Mouse (Mus musculus) intestine, embryonic 16.5 days (tissue): ENCODE results near the gene Adad2. TPM values are rescaled to one million over a fixed set of nuclear protein-coding genes. Genes with fewer than 3 reads are reported as not detected.

Experiments
- ATAC-seq: fragments of 200-750 bp; cut with Nextera tagmentation; 2 replicates; pipeline ENCODE4 v1.8.0; 2017; ENCODE audit warnings: moderate TSS enrichment, moderate library complexity
- H3K27ac ChIP-seq: fragments of 300-500 bp; sonication (generic); 2 replicates; pipeline ENCODE4 v1.5.1; 2014; ENCODE audit warnings: mild to moderate bottlenecking, low read length
- H3K27me3 ChIP-seq: fragments of 300-500 bp; sonication (generic); replicated peaks from 2 replicates; pipeline ENCODE4 v1.6.1; 2014; ENCODE audit warnings: low read length, control low read depth, mixed read lengths; ENCODE audit not compliant: control insufficient read depth, insufficient read depth
- H3K36me3 ChIP-seq: fragments of 300-500 bp; sonication (generic); 2 replicates; pipeline ENCODE4 v1.6.1; 2014; ENCODE audit warnings: low read length, control low read depth; ENCODE audit not compliant: control insufficient read depth, insufficient read depth
- H3K4me1 ChIP-seq: fragments of 300-500 bp; sonication (generic); 2 replicates; pipeline ENCODE4 v1.6.1; 2014; ENCODE audit warnings: low read length, control low read depth, mixed read lengths; ENCODE audit not compliant: control insufficient read depth, insufficient read depth
- H3K4me2 ChIP-seq: fragments of 300-500 bp; sonication (generic); 2 replicates; pipeline ENCODE4 v1.6.1; 2014; ENCODE audit warnings: low read depth, low read length, control low read depth
- H3K4me3 ChIP-seq: fragments of 300-500 bp; sonication (generic); 2 replicates; pipeline ENCODE4 v1.5.1; 2014; ENCODE audit warnings: mild to moderate bottlenecking, low read length
- H3K9ac ChIP-seq: fragments of 300-500 bp; sonication (generic); 2 replicates; pipeline ENCODE4 v1.6.1; 2014; ENCODE audit warnings: low read depth, low read length
- H3K9me3 ChIP-seq: fragments of 300-500 bp; sonication (generic); 2 replicates; pipeline ENCODE4 v1.6.1; 2016; ENCODE audit warnings: low read length, control low read depth; ENCODE audit not compliant: control insufficient read depth
- WGBS: fragments of 180-500 bp; shearing (Covaris S2); extraction: QIAGEN DNeasy Blood & Tissue Kit; methylation state at CpG from one replicate; pipeline ENCODE4 v1.1.7; 2014; 5-methylcytosine and 5-hydroxymethylcytosine counted together
- polyA plus RNA-seq: library from polyadenylated mRNA; unstranded; fragments of >200 nt; fragmentation: Nextera tagmentation; extraction: Ambion mirVana; gene quantifications from 2 replicates; pipeline ENCODE4 v1.2.1, GENCODE M21; 2015

Adad2 gene
- polyA plus RNA-seq, result 0.09 TPM in 1 of 2 replicates, not detected in the other

DNA sequence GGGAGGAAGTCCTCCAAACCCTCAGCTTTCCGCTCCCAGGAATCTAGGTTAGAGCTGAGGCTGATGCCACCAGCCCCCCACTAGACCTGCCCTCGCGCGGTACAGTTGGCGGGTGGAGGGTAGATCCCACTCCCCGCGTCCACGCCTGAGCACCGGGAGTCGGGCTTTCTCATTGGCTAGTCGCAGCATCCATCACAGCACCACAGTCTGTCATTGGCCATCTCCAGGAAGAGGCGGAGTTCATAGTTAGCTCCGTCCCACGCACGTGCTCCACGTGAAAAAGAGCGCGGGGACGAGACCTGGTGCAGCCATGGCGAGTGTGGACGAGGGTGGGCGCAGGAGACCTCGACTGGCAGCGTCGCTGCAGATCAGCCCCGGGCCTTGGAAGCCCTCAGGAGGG lies at the start of gene Adad2:
Gene Adad2 (plus strand): TSS at position 277 of the 400 bp plus-strand sequence.
- Histone ChIP-seq H3K27ac (no peak within 1 kb of the TSS), H3K9ac (no peak within 1 kb of the TSS), H3K4me3 (no peak within 1 kb of the TSS), H3K4me2 (no peak within 1 kb of the TSS), H3K36me3 (no peaks in the 10 kb centered on the region), H3K4me1 (no peaks in the 10 kb centered on the region), H3K9me3 (0 out of 2 replicates have a peak, but pooled peaks cover 10% of the 10 kb centered on the region), H3K27me3 (no peaks in the 10 kb centered on the region)
- WGBS, result 83% methylated on average over 26 of the region's 26 CpGs
- no peak for ATAC-seq

GRCm38 (mm10) chr8:119563849-119564251 lies 48.7 kb upstream of the Adad2 start:
- no peaks in the 10 kb centered on the region for H3K27me3 ChIP-seq
- H3K9ac ChIP-seq, result no peak overlapping the region
- no peaks in the 10 kb centered on the region; the same call in 1 of the 2 replicates for H3K4me1 ChIP-seq
- peaks cover 10% of the 10 kb centered on the region; the same call in 1 of the 2 replicates for H3K36me3 ChIP-seq
- H3K4me3 ChIP-seq, result no peak overlapping the region
- no peak for ATAC-seq
- WGBS, result 88% methylated on average over 14 of the region's 14 CpGs
- H3K27ac ChIP-seq, result no peak overlapping the region
- H3K9me3 ChIP-seq, result no peaks in the 10 kb centered on the region
- no peak overlapping the region for H3K4me2 ChIP-seq

GRCm38 (mm10) chr8:119566367-119566766 lies 46.2 kb upstream of the Adad2 start:
- Histone ChIP-seq H3K9ac (no peak overlapping the region), H3K4me1 (no peaks in the 10 kb centered on the region), H3K9me3 (no peaks in the 10 kb centered on the region), H3K36me3 (peaks cover 10% of the 10 kb centered on the region; the same call in 1 of the 2 replicates), H3K4me3 (no peak overlapping the region), H3K27me3 (no peaks in the 10 kb centered on the region), H3K4me2 (no peak overlapping the region), H3K27ac (no peak overlapping the region)
- no peak for ATAC-seq
- 78% methylated on average over 11 of the region's 11 CpGs for whole genome bisulfite sequencing

DNA sequence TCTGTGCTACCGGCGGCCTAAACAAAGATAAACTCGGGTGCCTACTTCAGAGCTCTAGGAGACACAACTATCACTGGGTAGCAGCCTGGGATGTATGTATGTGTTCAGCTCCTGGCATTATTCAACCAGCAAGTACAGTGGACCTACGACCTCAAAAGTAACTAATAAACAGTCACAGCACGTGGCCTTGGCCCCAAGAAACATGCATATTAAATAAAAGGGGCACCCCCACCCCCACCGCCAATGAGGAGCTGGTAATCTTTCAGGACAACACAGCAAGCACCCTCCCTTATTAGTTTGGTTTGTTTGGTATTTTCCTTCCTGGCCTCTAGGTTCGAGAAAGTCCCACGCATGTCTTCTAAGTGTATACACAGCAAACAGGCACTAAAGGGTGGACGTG lies 44.3 kb upstream of the Adad2 start:
- no peak overlapping the region for H3K9ac ChIP-seq
- H3K27me3 ChIP-seq, result no peaks in the 10 kb centered on the region
- peaks cover 10% of the 10 kb centered on the region; the same call in 1 of the 2 replicates for H3K36me3 ChIP-seq
- no peak overlapping the region for H3K27ac ChIP-seq
- no peak for ATAC-seq
- no peaks in the 10 kb centered on the region for H3K9me3 ChIP-seq
- 0 out of 2 replicates have a peak, but pooled peaks cover 2% of the 10 kb centered on the region for H3K4me1 ChIP-seq
- no peak overlapping the region for H3K4me3 ChIP-seq
- 86% methylated on average over 9 of the region's 9 CpGs for WGBS
- no peak overlapping the region for H3K4me2 ChIP-seq

GRCm38 (mm10) chr8:119568951-119569350 lies 43.6 kb upstream of the Adad2 start:
- Histone ChIP-seq H3K27me3 (no peaks in the 10 kb centered on the region), H3K9me3 (no peaks in the 10 kb centered on the region), H3K4me1 (peaks cover 7% of the 10 kb centered on the region; the same call in 1 of the 2 replicates), H3K36me3 (peaks cover 10% of the 10 kb centered on the region; the same call in 1 of the 2 replicates), H3K9ac (no peak overlapping the region), H3K4me3 (no peak overlapping the region), H3K4me2 (no peak overlapping the region), H3K27ac (no peak overlapping the region)
- WGBS, result 69% methylated on average over 7 of the region's 7 CpGs
- no peak for ATAC-seq

- no peaks in the 10 kb centered on the region for H3K27me3 ChIP-seq
- no peak overlapping the region for H3K4me3 ChIP-seq
- H3K36me3 ChIP-seq, result peaks cover 10% of the 10 kb centered on the region; the same call in 1 of the 2 replicates
- WGBS, result 33% methylated on average over 4 of the region's 4 CpGs
- H3K27ac ChIP-seq, result no peak overlapping the region
- H3K4me2 ChIP-seq, result no peak overlapping the region
- no peak for ATAC-seq
- H3K9ac ChIP-seq, result no peak overlapping the region
- no peaks in the 10 kb centered on the region for H3K9me3 ChIP-seq
- peaks cover 8% of the 10 kb centered on the region; the same call in 1 of the 2 replicates for H3K4me1 ChIP-seq
Observed at GRCm38 (mm10) chr8:119569881-119570280, 42.7 kb upstream of the Adad2 start.

DNA sequence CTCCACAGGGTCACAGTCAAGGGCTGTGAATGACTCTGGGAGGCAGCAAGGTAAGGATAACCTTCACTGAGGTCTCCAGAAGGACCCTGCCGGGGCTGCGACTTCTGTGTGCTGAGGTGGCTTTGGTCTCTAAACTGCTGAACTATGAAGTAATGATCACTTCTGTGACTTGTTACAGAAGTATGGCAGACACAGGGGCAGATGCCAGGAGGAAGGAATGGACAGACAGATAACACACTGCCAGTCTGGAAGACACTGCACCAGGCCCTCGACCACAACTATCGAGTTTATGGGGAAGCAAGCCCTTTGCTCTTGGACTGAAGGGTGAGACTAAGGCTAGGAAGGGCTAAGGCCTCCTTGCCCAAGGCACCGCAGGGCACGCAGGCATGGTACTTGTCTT lies 41.4 kb upstream of the Adad2 start:
- Histone ChIP-seq H3K4me2 (no peak overlapping the region), H3K27ac (no peak overlapping the region), H3K9me3 (no peaks in the 10 kb centered on the region), H3K27me3 (0 out of 2 replicates have a peak, but pooled peaks cover 4% of the 10 kb centered on the region), H3K36me3 (peaks cover 4% of the 10 kb centered on the region; the same call in 1 of the 2 replicates), H3K9ac (no peak overlapping the region), H3K4me1 (peaks cover 12% of the 10 kb centered on the region; the same call in 1 of the 2 replicates), H3K4me3 (no peak overlapping the region)
- 85% methylated on average over 6 of the region's 6 CpGs for WGBS
- no peak for ATAC-seq

- Histone ChIP-seq H3K4me2 (no peak overlapping the region), H3K9me3 (no peaks in the 10 kb centered on the region), H3K27me3 (0 out of 2 replicates have a peak, but pooled peaks cover 4% of the 10 kb centered on the region), H3K4me1 (peaks cover 12% of the 10 kb centered on the region; the same call in 1 of the 2 replicates), H3K4me3 (no peak overlapping the region), H3K36me3 (no peaks in the 10 kb centered on the region), H3K9ac (no peak overlapping the region), H3K27ac (no peak overlapping the region)
- no peak for ATAC-seq
- WGBS, result 62% methylated on average over 4 of the region's 4 CpGs
Observed at GRCm38 (mm10) chr8:119572411-119572810, 40.1 kb upstream of the Adad2 start.

- Histone ChIP-seq H3K9ac (peak within 1 kb of the TSS; percentile 84), H3K36me3 (no peaks in the 10 kb centered on the region), H3K4me2 (peak within 1 kb of the TSS; percentile 98), H3K4me3 (peak within 1 kb of the TSS; percentile 80), H3K4me1 (peaks cover 24% of the 10 kb centered on the region), H3K27ac (peak within 1 kb of the TSS; percentile 81), H3K9me3 (no peaks in the 10 kb centered on the region), H3K27me3 (0 out of 2 replicates have a peak, but pooled peaks cover 4% of the 10 kb centered on the region)
- WGBS, result under 1% methylated on average over 84 of the region's 97 CpGs
- peak; percentile 87 for ATAC-seq
Observed at GRCm38 (mm10) chr8:119574437-119575365, 37.8 kb upstream of the Adad2 start, which contains the start of the genes Hsdl1 and Dnaaf1. TSS of gene Hsdl1 (minus strand) at chr8:119575183. TSS of gene Dnaaf1 (plus strand) at chr8:119575235.
